Mouse (Mus musculus) testis, adult 2 months (tissue): ENCODE results near the gene Slc38a1.

Experiments
- CTCF ChIP-seq: fragments of 200-500 bp; IDR thresholded peaks from 2 replicates; pipeline ENCODE4 v1.5.1; 2012; ENCODE audit warnings: low read depth, mild to moderate bottlenecking, inconsistent platforms, low read length, moderate library complexity; ENCODE audit not compliant: control insufficient read depth, insufficient read depth, insufficient replicate concordance
- POLR2A ChIP-seq: fragments of 200-500 bp; IDR thresholded peaks from 2 replicates; pipeline ENCODE4 v1.6.1; 2012; ENCODE audit warnings: low read depth, mild to moderate bottlenecking, inconsistent platforms, low read length, moderate library complexity; ENCODE audit not compliant: control insufficient read depth

GRCm38 (mm10) chr15:96593457-96593856 is 49.3 kb downstream of the Slc38a1 start:
- TF ChIP-seq POLR2A (no peak), CTCF (no peak)
